Mouse (Mus musculus) embryonic facial prominence, embryonic 12.5 days (tissue): ENCODE data around the gene Zfp462. TPM values are rescaled to one million over a fixed set of nuclear protein-coding genes. Genes with fewer than 3 reads are reported as not detected.

Experiments used
- ATAC-seq: fragments of 200-750 bp; cut with Nextera tagmentation; 2 replicates; pipeline ENCODE4 v1.8.0; 2017; ENCODE audit not compliant: insufficient number of reproducible peaks, insufficient read depth, low FRiP score, low TSS enrichment
- H3K27ac ChIP-seq: fragments of 300-500 bp; sonication (generic); 2 replicates; pipeline ENCODE4 v1.5.1; 2016; ENCODE audit warnings: mild to moderate bottlenecking
- H3K27me3 ChIP-seq: fragments of 300-500 bp; sonication (generic); 2 replicates; pipeline ENCODE4 v1.6.1; 2016; ENCODE audit warnings: mild to moderate bottlenecking, moderate library complexity
- H3K36me3 ChIP-seq: fragments of 300-500 bp; sonication (generic); 2 replicates; pipeline ENCODE4 v1.6.1; 2016; ENCODE audit warnings: mild to moderate bottlenecking
- H3K4me1 ChIP-seq: fragments of 300-500 bp; sonication (generic); 2 replicates; pipeline ENCODE4 v1.6.1; 2016
- H3K4me2 ChIP-seq: fragments of 300-500 bp; sonication (generic); replicated peaks from 2 replicates; pipeline ENCODE4 v1.6.1; 2016; ENCODE audit warnings: mild to moderate bottlenecking, moderate library complexity
- H3K4me3 ChIP-seq: fragments of 300-500 bp; sonication (generic); 2 replicates; pipeline ENCODE4 v1.5.1; 2016; ENCODE audit warnings: mild to moderate bottlenecking
- H3K9ac ChIP-seq: fragments of 300-500 bp; sonication (generic); 2 replicates; pipeline ENCODE4 v1.6.1; 2016; ENCODE audit warnings: mild to moderate bottlenecking, moderate library complexity
- H3K9me3 ChIP-seq: fragments of 300-500 bp; sonication (generic); 2 replicates; pipeline ENCODE4 v1.6.1; 2016; ENCODE audit warnings: mild to moderate bottlenecking, moderate library complexity
- WGBS: fragments of 180-500 bp; shearing (Covaris S2); methylation state at CpG from one replicate; pipeline ENCODE4 v1.1.7; 2016; 5-methylcytosine and 5-hydroxymethylcytosine counted together
- polyA plus RNA-seq: library from polyadenylated mRNA; unstranded; fragments of >200 nt; fragmentation: Nextera tagmentation; extraction: Ambion mirVana; gene quantifications from 2 replicates; pipeline ENCODE4 v1.2.1, GENCODE M21; 2016

Zfp462 gene
- polyA plus RNA-seq, 1 experiment from 2014 or later: 12.2 TPM

- Histone ChIP-seq H3K9ac (no peak overlapping the region), H3K36me3 (peaks cover 9% of the 10 kb centered on the region; the same call in 1 of the 2 replicates), H3K4me3 (no peak overlapping the region), H3K4me2 (no peak overlapping the region), H3K4me1 (peaks cover 26% of the 10 kb centered on the region), H3K27ac (no peak overlapping the region), H3K27me3 (no peaks in the 10 kb centered on the region), H3K9me3 (no peaks in the 10 kb centered on the region)
- 77% methylated on average over 3 of the region's 3 CpGs for WGBS
- no peak for ATAC-seq
Observed at GRCm38 (mm10) chr4:54954455-54954854, 9.6 kb downstream of the Zfp462 start.

GRCm38 (mm10) chr4:54960776-54961175 lies 15.9 kb downstream of the Zfp462 start:
- H3K9ac ChIP-seq: no peak overlapping the region
- no peaks in the 10 kb centered on the region for H3K27me3 ChIP-seq
- WGBS: 82% methylated on average over 4 of the region's 4 CpGs
- no peak overlapping the region for H3K27ac ChIP-seq
- no peak for ATAC-seq
- peaks cover 21% of the 10 kb centered on the region for H3K36me3 ChIP-seq
- H3K4me1 ChIP-seq: peaks cover 9% of the 10 kb centered on the region
- no peak overlapping the region for H3K4me2 ChIP-seq
- H3K9me3 ChIP-seq: no peaks in the 10 kb centered on the region
- H3K4me3 ChIP-seq: no peak overlapping the region

- peaks cover 21% of the 10 kb centered on the region for H3K36me3 ChIP-seq
- ATAC-seq: no peak
- peaks cover 23% of the 10 kb centered on the region for H3K4me1 ChIP-seq
- H3K4me3 ChIP-seq: no peak overlapping the region
- H3K27ac ChIP-seq: no peak overlapping the region
- no peaks in the 10 kb centered on the region for H3K27me3 ChIP-seq
- 84% methylated on average over 4 of the region's 4 CpGs for WGBS
- no peak overlapping the region for H3K4me2 ChIP-seq
- H3K9ac ChIP-seq: no peak overlapping the region
- H3K9me3 ChIP-seq: no peaks in the 10 kb centered on the region
Observed at GRCm38 (mm10) chr4:54962141-54962540, 17.3 kb downstream of the Zfp462 start.

GRCm38 (mm10) chr4:54963551-54963950 lies 18.7 kb downstream of the Zfp462 start:
- peaks cover 29% of the 10 kb centered on the region for H3K4me1 ChIP-seq
- no peak overlapping the region for H3K9ac ChIP-seq
- H3K27ac ChIP-seq: no peak overlapping the region
- 79% methylated on average over 7 of the region's 7 CpGs for WGBS
- H3K27me3 ChIP-seq: no peaks in the 10 kb centered on the region
- ATAC-seq: no peak
- no peak overlapping the region for H3K4me2 ChIP-seq
- no peaks in the 10 kb centered on the region for H3K9me3 ChIP-seq
- H3K36me3 ChIP-seq: peaks cover 25% of the 10 kb centered on the region; the same call in 1 of the 2 replicates
- no peak overlapping the region for H3K4me3 ChIP-seq

GRCm38 (mm10) chr4:54965169-54965695 lies 20.4 kb downstream of the Zfp462 start:
- Histone ChIP-seq H3K36me3 (peaks cover 27% of the 10 kb centered on the region; the same call in 1 of the 2 replicates), H3K4me2 (no peak overlapping the region), H3K4me3 (no peak overlapping the region), H3K27me3 (no peaks in the 10 kb centered on the region), H3K27ac (no peak overlapping the region), H3K9ac (no peak overlapping the region), H3K9me3 (no peaks in the 10 kb centered on the region), H3K4me1 (peaks cover 29% of the 10 kb centered on the region)
- no peak for ATAC-seq
- WGBS: 67% methylated on average over 9 of the region's 9 CpGs

- no peak; the same call in 1 of the 2 replicates for ATAC-seq
- 0 out of 2 replicates have a peak overlapping the region, but pooled peaks have one; percentile 9 for H3K4me2 ChIP-seq
- no peak overlapping the region for H3K9ac ChIP-seq
- peaks cover 24% of the 10 kb centered on the region; the same call in 1 of the 2 replicates for H3K36me3 ChIP-seq
- peak overlapping the region; percentile 54 for H3K27ac ChIP-seq
- H3K27me3 ChIP-seq: no peaks in the 10 kb centered on the region
- no peaks in the 10 kb centered on the region for H3K9me3 ChIP-seq
- WGBS: 51% methylated on average over 17 of the region's 17 CpGs
- peaks cover 29% of the 10 kb centered on the region for H3K4me1 ChIP-seq
- H3K4me3 ChIP-seq: no peak overlapping the region
Observed at GRCm38 (mm10) chr4:54966161-54966806, 21.4 kb downstream of the Zfp462 start.

- no peaks in the 10 kb centered on the region for H3K9me3 ChIP-seq
- ATAC-seq: no peak
- H3K27me3 ChIP-seq: no peaks in the 10 kb centered on the region
- 92% methylated on average over 4 of the region's 4 CpGs for WGBS
- H3K36me3 ChIP-seq: peaks cover 15% of the 10 kb centered on the region; the same call in 1 of the 2 replicates
- H3K4me1 ChIP-seq: peaks cover 29% of the 10 kb centered on the region
- H3K4me2 ChIP-seq: no peak overlapping the region
- H3K27ac ChIP-seq: no peak overlapping the region
- no peak overlapping the region for H3K4me3 ChIP-seq
- H3K9ac ChIP-seq: no peak overlapping the region
Observed at GRCm38 (mm10) chr4:54967166-54967565, 22.3 kb downstream of the Zfp462 start.

- Histone ChIP-seq H3K4me1 (peaks cover 29% of the 10 kb centered on the region), H3K36me3 (0 out of 2 replicates have a peak, but pooled peaks cover 15% of the 10 kb centered on the region), H3K4me2 (no peak overlapping the region), H3K9me3 (no peaks in the 10 kb centered on the region), H3K27ac (no peak overlapping the region), H3K9ac (no peak overlapping the region), H3K27me3 (no peaks in the 10 kb centered on the region), H3K4me3 (no peak overlapping the region)
- ATAC-seq: no peak
- 83% methylated on average over 5 of the region's 5 CpGs for WGBS
Observed at GRCm38 (mm10) chr4:54967721-54968120, 22.9 kb downstream of the Zfp462 start.

- H3K4me3 ChIP-seq: no peak overlapping the region
- no peaks in the 10 kb centered on the region for H3K27me3 ChIP-seq
- H3K36me3 ChIP-seq: 0 out of 2 replicates have a peak, but pooled peaks cover 15% of the 10 kb centered on the region
- no peak overlapping the region for H3K27ac ChIP-seq
- H3K4me2 ChIP-seq: no peak overlapping the region
- WGBS: 90% methylated on average over 12 of the region's 12 CpGs
- no peak for ATAC-seq
- H3K9ac ChIP-seq: no peak overlapping the region
- H3K4me1 ChIP-seq: peaks cover 29% of the 10 kb centered on the region
- no peaks in the 10 kb centered on the region for H3K9me3 ChIP-seq
Observed at GRCm38 (mm10) chr4:54969671-54970295, 24.9 kb downstream of the Zfp462 start.

- Histone ChIP-seq H3K4me3 (no peak overlapping the region), H3K9me3 (no peaks in the 10 kb centered on the region), H3K9ac (no peak overlapping the region), H3K27ac (no peak overlapping the region), H3K4me2 (no peak overlapping the region), H3K4me1 (peaks cover 14% of the 10 kb centered on the region), H3K36me3 (0 out of 2 replicates have a peak, but pooled peaks cover 18% of the 10 kb centered on the region), H3K27me3 (no peaks in the 10 kb centered on the region)
- no peak for ATAC-seq
- WGBS: 85% methylated on average over 3 of the region's 3 CpGs
Observed at GRCm38 (mm10) chr4:54971386-54971785, 26.5 kb downstream of the Zfp462 start.

- no peak overlapping the region for H3K9ac ChIP-seq
- WGBS: 96% methylated on average over 4 of the region's 4 CpGs
- no peaks in the 10 kb centered on the region for H3K27me3 ChIP-seq
- no peak overlapping the region for H3K27ac ChIP-seq
- no peak overlapping the region for H3K4me2 ChIP-seq
- no peaks in the 10 kb centered on the region for H3K9me3 ChIP-seq
- H3K36me3 ChIP-seq: 0 out of 2 replicates have a peak, but pooled peaks cover 18% of the 10 kb centered on the region
- no peak overlapping the region for H3K4me3 ChIP-seq
- ATAC-seq: no peak
- peaks cover 9% of the 10 kb centered on the region for H3K4me1 ChIP-seq
Observed at GRCm38 (mm10) chr4:54972096-54972495, 27.2 kb downstream of the Zfp462 start.
